Mouse (Mus musculus): ENCODE measurements at regions not wholly inside any gene's neighbourhood (a gene's known extent, or its start where the extent isn't known, plus 50 kb on each side); places are given as distances from the start of the nearest gene placed in this dataset.

DNA sequence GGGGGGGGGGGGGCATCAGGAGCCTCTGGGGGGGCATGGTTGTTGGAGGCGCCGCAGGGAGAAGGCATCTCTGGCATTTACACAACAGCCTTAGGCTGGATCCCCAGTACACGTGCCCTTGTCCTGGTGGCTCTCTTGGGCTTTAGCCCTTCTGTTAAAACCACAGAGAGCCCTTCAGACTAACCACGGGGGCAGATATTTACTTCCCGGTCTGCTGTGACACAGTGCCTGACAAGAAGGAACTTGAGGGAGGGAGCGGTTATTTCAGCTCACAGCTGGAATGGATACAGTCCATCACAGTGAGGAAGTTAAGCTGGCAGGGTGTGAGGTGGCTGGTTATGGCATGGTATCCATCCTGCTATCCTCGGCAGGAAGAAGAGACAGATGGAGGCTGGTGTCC lies 71.0 kb upstream of the Gm11733 start:
- Histone ChIP-seq H3K36me3 (ENCODE audit: insufficient read depth, low read length) (peaks cover 5% of the 10 kb centered on the region), H3K27me3 (ENCODE audit: insufficient read depth, low read length) (peaks cover 11% of the 10 kb centered on the region), H3K9me3 (ENCODE audit: low read length) (no peaks in the 10 kb centered on the region), H3K4me1 (replicated peaks; ENCODE audit: low read depth, low read length) (peaks cover 91% of the 10 kb centered on the region), H3K4me3 (replicated peaks; ENCODE audit: low read length) (peak overlapping the region; percentile 64)
- no peak for TF ChIP-seq POU5F1 (IDR thresholded peaks at IDR 0.05; ENCODE audit: borderline replicate concordance, low read length)
- no peak for TF ChIP-seq CTCF (conservative IDR thresholded peaks at IDR 0.05; ENCODE audit: low read length)
- TF ChIP-seq NANOG (IDR thresholded peaks at IDR 0.05; ENCODE audit: borderline replicate concordance, low read length): no peak

- Histone ChIP-seq H3K4me1 (replicated peaks; ENCODE audit: low read depth, low read length) (peaks cover 81% of the 10 kb centered on the region), H3K27me3 (ENCODE audit: insufficient read depth, low read length) (peaks cover 8% of the 10 kb centered on the region), H3K4me3 (replicated peaks; ENCODE audit: low read length) (peak overlapping the region; percentile 64), H3K9me3 (ENCODE audit: low read length) (no peaks in the 10 kb centered on the region), H3K36me3 (ENCODE audit: insufficient read depth, low read length) (peaks cover 5% of the 10 kb centered on the region)
- TF ChIP-seq POU5F1 (IDR thresholded peaks at IDR 0.05; ENCODE audit: borderline replicate concordance, low read length): peak; percentile 52; the same call in 1 of the 2 replicates
- no peak for TF ChIP-seq CTCF (conservative IDR thresholded peaks at IDR 0.05; ENCODE audit: low read length)
These were observed 70.0 kb upstream of the Gm11733 start for GRCm38 (mm10) chr11:117413942-117414705.

DNA sequence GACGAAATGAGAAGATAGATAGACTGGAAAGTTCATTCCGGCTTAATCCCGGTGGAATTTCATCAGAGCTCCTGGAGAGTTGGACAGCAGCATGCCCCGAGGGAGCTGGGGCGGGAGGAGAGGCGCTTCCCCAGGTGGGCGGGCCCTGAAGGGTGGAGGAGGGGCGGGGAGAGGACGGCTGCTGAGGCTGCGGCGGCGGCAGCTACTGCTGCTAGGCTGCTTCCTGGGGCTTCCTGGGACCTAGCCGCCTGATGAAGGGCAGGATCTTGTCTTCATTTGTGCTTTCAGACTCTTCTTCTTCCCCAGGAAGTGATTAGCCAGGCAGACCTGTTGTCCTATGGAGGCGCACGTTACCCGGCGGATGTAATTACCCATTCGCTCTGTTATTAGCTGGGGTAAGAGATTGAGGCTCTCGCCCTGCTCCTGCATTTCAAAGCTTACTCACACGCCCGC lies 69.3 kb upstream of the Gm11733 start:
- H3K36me3 ChIP-seq (ENCODE audit: insufficient read depth, low read length): peaks cover 5% of the 10 kb centered on the region
- H3K27me3 ChIP-seq (ENCODE audit: insufficient read depth, low read length): peaks cover 9% of the 10 kb centered on the region
- peaks cover 75% of the 10 kb centered on the region for H3K4me1 ChIP-seq (replicated peaks; ENCODE audit: low read depth, low read length)
- TF ChIP-seq POU5F1 (IDR thresholded peaks at IDR 0.05; ENCODE audit: borderline replicate concordance, low read length) (no peak), CTCF (conservative IDR thresholded peaks at IDR 0.05; ENCODE audit: low read length) (no peak), NANOG (IDR thresholded peaks at IDR 0.05; ENCODE audit: borderline replicate concordance, low read length) (no peak)
- peak overlapping the region; percentile 64 for H3K4me3 ChIP-seq (replicated peaks; ENCODE audit: low read length)
- H3K9me3 ChIP-seq (ENCODE audit: low read length): no peaks in the 10 kb centered on the region

- TF ChIP-seq CTCF (conservative IDR thresholded peaks at IDR 0.05; ENCODE audit: low read length): no peak
- no peak for TF ChIP-seq NANOG (IDR thresholded peaks at IDR 0.05; ENCODE audit: borderline replicate concordance, low read length)
- TF ChIP-seq POU5F1 (IDR thresholded peaks at IDR 0.05; ENCODE audit: borderline replicate concordance, low read length): no peak
- Histone ChIP-seq H3K36me3 (ENCODE audit: insufficient read depth, low read length) (no peaks in the 10 kb centered on the region), H3K9me3 (ENCODE audit: low read length) (no peaks in the 10 kb centered on the region), H3K4me1 (replicated peaks; ENCODE audit: low read depth, low read length) (peaks cover 69% of the 10 kb centered on the region), H3K27me3 (ENCODE audit: insufficient read depth, low read length) (peaks cover 6% of the 10 kb centered on the region; the same call in 1 of the 2 replicates), H3K4me3 (replicated peaks; ENCODE audit: low read length) (peak overlapping the region; percentile 64)
These were observed 68.7 kb upstream of the Gm11733 start for GRCm38 (mm10) chr11:117415466-117415865.

DNA sequence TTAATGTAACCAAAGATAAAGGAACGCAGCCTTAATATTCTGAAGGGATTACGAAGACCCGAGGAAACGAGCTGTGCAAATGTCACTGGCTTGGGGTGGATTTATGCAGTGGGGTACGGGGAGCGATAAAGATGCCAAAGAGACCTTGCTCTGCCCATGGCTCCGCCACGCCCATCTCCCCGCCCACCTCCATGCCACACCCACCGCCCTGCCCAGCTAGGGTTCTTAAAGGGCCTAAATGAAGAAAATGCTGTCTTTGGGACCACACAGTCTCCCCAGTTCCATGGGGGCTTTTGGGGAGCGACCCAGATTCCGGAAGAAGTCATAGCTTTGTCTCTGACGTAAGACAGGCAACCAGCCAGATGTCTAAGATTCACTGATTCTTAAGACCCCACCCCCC lies 68.2 kb upstream of the Gm11733 start:
- Histone ChIP-seq H3K4me3 (replicated peaks; ENCODE audit: low read length) (peak overlapping the region; percentile 43; the same call in 1 of the 2 replicates), H3K4me1 (replicated peaks; ENCODE audit: low read depth, low read length) (peaks cover 65% of the 10 kb centered on the region), H3K36me3 (ENCODE audit: insufficient read depth, low read length) (no peaks in the 10 kb centered on the region), H3K27me3 (ENCODE audit: insufficient read depth, low read length) (peaks cover 6% of the 10 kb centered on the region; the same call in 1 of the 2 replicates), H3K9me3 (ENCODE audit: low read length) (no peaks in the 10 kb centered on the region)
- TF ChIP-seq NANOG (IDR thresholded peaks at IDR 0.05; ENCODE audit: borderline replicate concordance, low read length) (no peak), POU5F1 (IDR thresholded peaks at IDR 0.05; ENCODE audit: borderline replicate concordance, low read length) (no peak), CTCF (conservative IDR thresholded peaks at IDR 0.05; ENCODE audit: low read length) (no peak)

DNA sequence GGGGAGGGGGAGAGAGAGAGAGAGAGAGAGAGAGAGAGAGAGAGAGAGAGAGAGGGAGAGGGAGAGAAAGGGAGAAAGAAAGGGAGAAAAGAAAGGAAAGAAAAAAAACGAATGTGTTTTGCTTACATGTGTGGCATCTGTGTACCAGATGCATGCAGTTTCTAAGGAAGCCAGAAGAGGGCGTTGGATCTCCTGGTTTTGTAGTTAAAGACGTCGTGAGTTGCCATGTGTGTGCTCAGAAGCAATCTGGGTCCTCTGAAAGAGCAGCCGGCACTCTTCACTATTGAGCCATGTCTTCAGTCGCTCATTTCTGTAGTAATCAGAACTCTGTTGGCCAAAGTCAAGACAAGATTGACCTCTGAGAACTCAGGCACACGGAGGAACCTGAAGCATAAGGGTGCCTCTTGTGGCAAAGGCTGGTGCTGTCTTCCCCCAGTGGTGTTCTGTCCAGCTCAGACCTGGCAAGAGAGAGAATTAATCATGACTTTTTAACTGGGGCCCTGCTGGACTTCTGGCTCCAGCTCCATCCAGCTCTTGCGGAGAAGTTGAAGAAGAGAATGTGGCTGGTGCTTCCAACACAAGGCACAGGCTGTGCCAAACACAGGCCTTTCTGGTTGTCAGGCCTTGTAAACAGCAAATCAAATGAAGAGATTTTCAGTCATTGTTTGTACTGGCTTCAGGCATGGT lies 67.0 kb upstream of the Gm11733 start:
- Histone ChIP-seq H3K4me1 (replicated peaks; ENCODE audit: low read depth, low read length) (peaks cover 57% of the 10 kb centered on the region), H3K36me3 (ENCODE audit: insufficient read depth, low read length) (no peaks in the 10 kb centered on the region), H3K27me3 (ENCODE audit: insufficient read depth, low read length) (peaks cover 6% of the 10 kb centered on the region; the same call in 1 of the 2 replicates), H3K4me3 (replicated peaks; ENCODE audit: low read length) (no peak overlapping the region), H3K9me3 (ENCODE audit: low read length) (no peaks in the 10 kb centered on the region)
- TF ChIP-seq CTCF (conservative IDR thresholded peaks at IDR 0.05; ENCODE audit: low read length) (peak; percentile 70), POU5F1 (IDR thresholded peaks at IDR 0.05; ENCODE audit: borderline replicate concordance, low read length) (no peak)

GRCm38 (mm10) chr11:117417959-117418574 lies 66.1 kb upstream of the Gm11733 start:
- H3K9me3 ChIP-seq (ENCODE audit: low read length): no peaks in the 10 kb centered on the region
- no peak overlapping the region for H3K4me3 ChIP-seq (replicated peaks; ENCODE audit: low read length)
- H3K36me3 ChIP-seq (ENCODE audit: insufficient read depth, low read length): no peaks in the 10 kb centered on the region
- no peak for TF ChIP-seq POU5F1 (IDR thresholded peaks at IDR 0.05; ENCODE audit: borderline replicate concordance, low read length)
- TF ChIP-seq CTCF (conservative IDR thresholded peaks at IDR 0.05; ENCODE audit: low read length): no peak
- no peak for TF ChIP-seq NANOG (IDR thresholded peaks at IDR 0.05; ENCODE audit: borderline replicate concordance, low read length)
- H3K27me3 ChIP-seq (ENCODE audit: insufficient read depth, low read length): peaks cover 6% of the 10 kb centered on the region; the same call in 1 of the 2 replicates
- peaks cover 48% of the 10 kb centered on the region for H3K4me1 ChIP-seq (replicated peaks; ENCODE audit: low read depth, low read length)

GRCm38 (mm10) chr11:117418939-117419338 lies 65.2 kb upstream of the Gm11733 start:
- Histone ChIP-seq H3K4me3 (replicated peaks; ENCODE audit: low read length) (no peak overlapping the region), H3K9me3 (ENCODE audit: low read length) (no peaks in the 10 kb centered on the region), H3K36me3 (ENCODE audit: insufficient read depth, low read length) (no peaks in the 10 kb centered on the region), H3K4me1 (replicated peaks; ENCODE audit: low read depth, low read length) (peaks cover 39% of the 10 kb centered on the region), H3K27me3 (ENCODE audit: insufficient read depth, low read length) (peaks cover 6% of the 10 kb centered on the region; the same call in 1 of the 2 replicates)
- TF ChIP-seq NANOG (IDR thresholded peaks at IDR 0.05; ENCODE audit: borderline replicate concordance, low read length): no peak
